Mouse (Mus musculus): Measurements from ENCODE around the gene A630076J17Rik. TPM values are rescaled to one million over a fixed set of nuclear protein-coding genes. Genes with fewer than 3 reads are reported as not detected.
A peak's percentile ranks its signal among the peaks of the same experiment; 100 is the strongest.

Gene A630076J17Rik
- polyA plus RNA-seq, 1 experiment from 2014 or later: not detected

- Histone ChIP-seq H3K27me3 (ENCODE audit: control insufficient read depth, insufficient read depth, low read depth, low read length) (no peaks in the 10 kb centered on the region), H3K36me3 (ENCODE audit: control insufficient read depth, insufficient read depth) (no peaks in the 10 kb centered on the region)
Measured at GRCm38 (mm10) chr3:107257924-107258323, 27.5 kb downstream of the A630076J17Rik start.

DNA sequence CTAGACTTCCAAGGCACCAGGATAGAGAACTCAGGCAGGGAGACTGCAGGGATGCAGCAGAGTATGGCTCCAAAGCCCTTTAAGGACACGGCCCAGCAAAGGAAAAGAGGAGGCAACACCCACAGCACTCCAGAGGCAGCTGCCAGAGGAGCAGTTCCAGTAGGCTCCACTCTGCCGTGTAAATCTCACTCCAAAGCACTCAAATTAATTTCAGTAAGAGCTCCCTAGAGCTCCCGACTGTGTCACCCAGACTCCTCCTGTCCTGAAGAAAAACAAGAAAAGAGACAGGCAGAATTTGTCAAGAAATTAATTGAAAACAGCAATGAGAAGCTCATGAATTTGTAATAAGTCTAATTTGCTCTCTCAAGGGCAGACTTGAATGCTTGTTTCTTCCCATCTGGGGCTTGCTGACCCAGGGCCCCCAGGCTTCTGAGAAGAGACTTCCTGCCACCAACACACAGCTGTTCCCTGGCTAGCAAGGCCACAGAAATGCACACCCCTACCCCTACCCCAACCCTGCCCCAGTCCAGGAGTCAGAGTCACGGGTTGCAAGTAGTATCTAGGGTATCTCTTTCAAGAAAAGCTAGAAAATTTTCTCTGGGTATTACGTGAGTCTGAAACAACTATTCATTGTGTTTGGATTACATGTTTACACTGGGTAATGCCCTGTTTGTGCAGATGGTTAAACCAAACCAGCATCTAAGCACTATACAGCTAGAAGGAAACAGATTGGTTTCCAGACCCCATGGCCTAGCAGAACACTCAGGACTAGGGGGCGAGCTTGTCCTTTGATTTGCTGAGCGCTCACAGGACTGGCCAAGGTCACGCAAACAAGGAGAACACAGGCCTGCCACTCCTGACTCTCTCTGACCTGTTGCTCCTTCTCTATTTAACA lies 30.8 kb downstream of the A630076J17Rik start:
- Histone ChIP-seq H3K27ac (ENCODE audit: low read length) (no peak overlapping the region), H3K9me3 (replicated peaks; ENCODE audit: control insufficient read depth, low read length) (no peaks in the 10 kb centered on the region), H3K4me2 (ENCODE audit: low read depth, low read length) (no peak overlapping the region), H3K9ac (ENCODE audit: low read depth, low read length) (no peak overlapping the region), H3K27me3 (ENCODE audit: control insufficient read depth, insufficient read depth, low read depth, low read length) (no peaks in the 10 kb centered on the region), H3K4me3 (ENCODE audit: low read depth, low read length) (no peak overlapping the region), H3K4me1 (ENCODE audit: control insufficient read depth, low read depth, low read length) (no peaks in the 10 kb centered on the region), H3K36me3 (ENCODE audit: control insufficient read depth, insufficient read depth) (no peaks in the 10 kb centered on the region)
- ATAC-seq (ENCODE audit: low read depth): 0 out of 2 replicates have a peak, but pooled peaks have one; percentile 21
- 47% methylated on average over 8 of the region's 8 CpGs for WGBS (ENCODE audit: insufficient replicate concordance)

More at GRCm38 (mm10) chr3:107257924-107258323, 27.5 kb downstream of the A630076J17Rik start:
- Histone ChIP-seq H3K4me1 (ENCODE audit: control insufficient read depth, low read depth, low read length) (no peaks in the 10 kb centered on the region), H3K9ac (ENCODE audit: low read depth, low read length) (no peak overlapping the region), H3K4me3 (ENCODE audit: low read depth, low read length) (no peak overlapping the region), H3K4me2 (ENCODE audit: low read depth, low read length) (no peak overlapping the region), H3K27ac (ENCODE audit: low read length) (no peak overlapping the region), H3K9me3 (replicated peaks; ENCODE audit: control insufficient read depth, low read length) (no peaks in the 10 kb centered on the region)
- ATAC-seq (ENCODE audit: low read depth): no peak
- 37% methylated on average over 5 of the region's 5 CpGs for WGBS (ENCODE audit: insufficient replicate concordance)

DNA sequence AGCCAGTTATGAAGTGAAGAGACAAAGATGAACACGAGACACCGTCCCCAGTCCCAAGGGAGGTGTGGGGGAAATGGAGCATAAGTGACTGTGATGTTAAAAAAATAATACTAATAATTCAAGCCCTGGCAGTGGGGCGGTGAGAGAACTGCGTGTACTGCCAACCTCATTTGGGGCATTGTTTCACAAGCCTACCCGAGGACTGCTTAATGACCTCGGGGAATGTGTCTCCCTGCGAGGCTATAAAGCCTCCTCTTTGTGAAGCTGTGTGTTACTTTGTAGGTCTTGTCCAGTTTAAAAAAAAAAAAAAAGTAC lies 31.4 kb downstream of the A630076J17Rik start:
- no peak overlapping the region for H3K4me2 ChIP-seq (ENCODE audit: low read depth, low read length)
- H3K36me3 ChIP-seq (ENCODE audit: control insufficient read depth, insufficient read depth): no peaks in the 10 kb centered on the region
- no peak overlapping the region for H3K9ac ChIP-seq (ENCODE audit: low read depth, low read length)
- H3K4me1 ChIP-seq (ENCODE audit: control insufficient read depth, low read depth, low read length): no peaks in the 10 kb centered on the region
- H3K27me3 ChIP-seq (ENCODE audit: control insufficient read depth, insufficient read depth, low read depth, low read length): no peaks in the 10 kb centered on the region
- WGBS (ENCODE audit: insufficient replicate concordance): 49% methylated on average over 7 of the region's 7 CpGs
- H3K27ac ChIP-seq (ENCODE audit: low read length): no peak overlapping the region
- ATAC-seq (ENCODE audit: low read depth): no peak
- H3K9me3 ChIP-seq (replicated peaks; ENCODE audit: control insufficient read depth, low read length): no peaks in the 10 kb centered on the region
- no peak overlapping the region for H3K4me3 ChIP-seq (ENCODE audit: low read depth, low read length)

DNA sequence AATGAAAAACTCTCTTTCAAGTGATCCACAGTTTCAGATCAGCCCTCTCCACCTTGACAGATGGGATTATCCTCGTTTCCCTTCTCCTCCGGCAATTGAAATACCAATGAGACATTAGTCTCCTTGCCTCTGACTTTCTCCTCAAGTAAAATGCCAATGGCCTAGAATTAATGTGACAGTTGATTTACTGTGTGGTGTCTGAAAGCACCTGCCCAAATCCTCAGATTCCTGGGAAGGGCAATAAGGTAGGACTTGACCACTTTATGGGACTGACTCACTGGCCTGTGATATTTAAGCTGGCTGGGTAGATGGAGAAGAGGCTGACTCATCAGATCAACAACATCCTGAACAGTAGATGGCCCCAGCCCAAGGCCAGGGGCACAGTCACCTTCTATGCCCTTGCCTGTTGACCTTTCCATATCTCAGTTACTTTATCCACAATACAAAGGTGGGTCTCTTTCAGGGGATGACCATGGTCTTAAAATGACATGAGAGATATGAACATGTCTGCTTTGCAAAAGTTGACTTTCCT lies 36.5 kb downstream of the A630076J17Rik start:
- no peaks in the 10 kb centered on the region for H3K27me3 ChIP-seq (ENCODE audit: control insufficient read depth, insufficient read depth, low read depth, low read length)
- no peak overlapping the region for H3K27ac ChIP-seq (ENCODE audit: low read length)
- H3K9ac ChIP-seq (ENCODE audit: low read depth, low read length): no peak overlapping the region
- no peak overlapping the region for H3K4me2 ChIP-seq (ENCODE audit: low read depth, low read length)
- no peaks in the 10 kb centered on the region for H3K4me1 ChIP-seq (ENCODE audit: control insufficient read depth, low read depth, low read length)
- H3K36me3 ChIP-seq (ENCODE audit: control insufficient read depth, insufficient read depth): no peaks in the 10 kb centered on the region
- no peaks in the 10 kb centered on the region for H3K9me3 ChIP-seq (replicated peaks; ENCODE audit: control insufficient read depth, low read length)
- no peak overlapping the region for H3K4me3 ChIP-seq (ENCODE audit: low read depth, low read length)
- WGBS (ENCODE audit: insufficient replicate concordance): 62% methylated on average over 2 of the region's 2 CpGs
- ATAC-seq (ENCODE audit: low read depth): no peak

DNA sequence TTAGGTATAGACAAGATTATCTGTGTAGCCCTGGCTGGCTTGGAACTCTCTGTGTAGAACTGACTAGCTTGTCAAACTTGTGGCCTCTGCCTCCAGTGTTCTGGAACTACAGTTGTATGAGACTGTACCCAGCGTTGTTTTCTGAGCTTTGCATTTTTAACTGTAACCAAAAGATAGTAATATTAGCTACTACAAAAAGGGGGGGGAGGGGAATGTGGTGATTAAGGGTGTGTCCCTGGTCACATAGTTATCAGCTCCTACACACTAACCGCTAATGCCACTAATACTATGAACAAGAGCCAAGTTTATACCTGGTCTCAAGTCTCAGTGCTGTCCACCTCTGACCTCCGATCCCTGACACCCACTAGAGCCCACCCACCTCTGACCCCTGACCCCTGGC lies 42.0 kb downstream of the A630076J17Rik start:
- H3K4me2 ChIP-seq (ENCODE audit: low read depth, low read length): no peak overlapping the region
- H3K9me3 ChIP-seq (replicated peaks; ENCODE audit: control insufficient read depth, low read length): no peaks in the 10 kb centered on the region
- ATAC-seq (ENCODE audit: low read depth): no peak
- no peaks in the 10 kb centered on the region for H3K27me3 ChIP-seq (ENCODE audit: control insufficient read depth, insufficient read depth, low read depth, low read length)
- H3K36me3 ChIP-seq (ENCODE audit: control insufficient read depth, insufficient read depth): no peaks in the 10 kb centered on the region
- H3K27ac ChIP-seq (ENCODE audit: low read length): no peak overlapping the region
- H3K9ac ChIP-seq (ENCODE audit: low read depth, low read length): no peak overlapping the region
- no peak overlapping the region for H3K4me3 ChIP-seq (ENCODE audit: low read depth, low read length)
- peaks cover 4% of the 10 kb centered on the region for H3K4me1 ChIP-seq (ENCODE audit: control insufficient read depth, low read depth, low read length)
- WGBS (ENCODE audit: insufficient replicate concordance): 38% methylated on average over 3 of the region's 3 CpGs

DNA sequence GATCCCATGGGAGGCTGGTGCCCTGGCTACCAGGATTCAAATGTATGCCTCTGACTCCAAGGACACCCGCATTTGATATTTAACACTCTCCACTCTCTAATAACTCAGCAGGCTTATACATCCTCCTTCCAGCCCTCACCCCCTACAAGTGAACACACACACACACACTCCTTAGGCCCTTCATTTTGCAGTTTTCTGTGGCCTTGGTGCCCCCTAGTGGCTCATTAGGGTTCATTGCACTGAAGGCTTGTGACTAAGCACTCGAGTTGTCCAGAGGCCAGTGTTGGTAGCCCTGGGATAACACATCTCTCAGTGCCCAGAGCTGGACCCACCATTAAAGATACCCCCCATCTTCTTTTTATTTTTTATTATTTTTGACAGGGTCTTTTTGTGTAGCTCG lies 43.4 kb downstream of the A630076J17Rik start:
- WGBS (ENCODE audit: insufficient replicate concordance): 8% methylated on average over 3 of the region's 3 CpGs
- Histone ChIP-seq H3K4me3 (ENCODE audit: low read depth, low read length) (no peak overlapping the region), H3K9me3 (replicated peaks; ENCODE audit: control insufficient read depth, low read length) (no peaks in the 10 kb centered on the region), H3K27me3 (ENCODE audit: control insufficient read depth, insufficient read depth, low read depth, low read length) (no peaks in the 10 kb centered on the region), H3K4me2 (ENCODE audit: low read depth, low read length) (no peak overlapping the region), H3K4me1 (ENCODE audit: control insufficient read depth, low read depth, low read length) (peaks cover 9% of the 10 kb centered on the region), H3K36me3 (ENCODE audit: control insufficient read depth, insufficient read depth) (no peaks in the 10 kb centered on the region), H3K9ac (ENCODE audit: low read depth, low read length) (no peak overlapping the region), H3K27ac (ENCODE audit: low read length) (no peak overlapping the region)
- peak; percentile 50 for ATAC-seq (ENCODE audit: low read depth)

- H3K4me3 ChIP-seq (ENCODE audit: low read depth, low read length): no peak overlapping the region
- no peaks in the 10 kb centered on the region for H3K36me3 ChIP-seq (ENCODE audit: control insufficient read depth, insufficient read depth)
- H3K4me1 ChIP-seq (ENCODE audit: control insufficient read depth, low read depth, low read length): peaks cover 15% of the 10 kb centered on the region
- no peak overlapping the region for H3K4me2 ChIP-seq (ENCODE audit: low read depth, low read length)
- H3K9ac ChIP-seq (ENCODE audit: low read depth, low read length): no peak overlapping the region
- H3K9me3 ChIP-seq (replicated peaks; ENCODE audit: control insufficient read depth, low read length): no peaks in the 10 kb centered on the region
- H3K27me3 ChIP-seq (ENCODE audit: control insufficient read depth, insufficient read depth, low read depth, low read length): no peaks in the 10 kb centered on the region
- no peak overlapping the region for H3K27ac ChIP-seq (ENCODE audit: low read length)
- 44% methylated on average over 5 of the region's 5 CpGs for WGBS (ENCODE audit: insufficient replicate concordance)
- ATAC-seq (ENCODE audit: low read depth): no peak
Measured at GRCm38 (mm10) chr3:107275351-107275750, 44.9 kb downstream of the A630076J17Rik start.

- Histone ChIP-seq H3K4me2 (ENCODE audit: low read depth, low read length) (no peak overlapping the region), H3K27ac (ENCODE audit: low read length) (no peak overlapping the region), H3K9me3 (replicated peaks; ENCODE audit: control insufficient read depth, low read length) (no peaks in the 10 kb centered on the region), H3K27me3 (ENCODE audit: control insufficient read depth, insufficient read depth, low read depth, low read length) (no peaks in the 10 kb centered on the region), H3K4me1 (ENCODE audit: control insufficient read depth, low read depth, low read length) (peaks cover 17% of the 10 kb centered on the region), H3K4me3 (ENCODE audit: low read depth, low read length) (no peak overlapping the region), H3K9ac (ENCODE audit: low read depth, low read length) (no peak overlapping the region), H3K36me3 (ENCODE audit: control insufficient read depth, insufficient read depth) (no peaks in the 10 kb centered on the region)
- WGBS (ENCODE audit: insufficient replicate concordance): 44% methylated on average over 4 of the region's 4 CpGs
- ATAC-seq (ENCODE audit: low read depth): no peak
Measured at GRCm38 (mm10) chr3:107275996-107276395, 45.6 kb downstream of the A630076J17Rik start.

GRCm38 (mm10) chr3:107276626-107277025 lies 46.2 kb downstream of the A630076J17Rik start:
- Histone ChIP-seq H3K9ac (ENCODE audit: low read depth, low read length) (no peak overlapping the region), H3K36me3 (ENCODE audit: control insufficient read depth, insufficient read depth) (no peaks in the 10 kb centered on the region), H3K9me3 (replicated peaks; ENCODE audit: control insufficient read depth, low read length) (no peaks in the 10 kb centered on the region), H3K4me2 (ENCODE audit: low read depth, low read length) (no peak overlapping the region), H3K4me3 (ENCODE audit: low read depth, low read length) (no peak overlapping the region), H3K4me1 (ENCODE audit: control insufficient read depth, low read depth, low read length) (peaks cover 17% of the 10 kb centered on the region), H3K27ac (ENCODE audit: low read length) (no peak overlapping the region), H3K27me3 (ENCODE audit: control insufficient read depth, insufficient read depth, low read depth, low read length) (no peaks in the 10 kb centered on the region)
- no peak for ATAC-seq (ENCODE audit: low read depth)
- 61% methylated on average over 3 of the region's 3 CpGs for WGBS (ENCODE audit: insufficient replicate concordance)
